Mouse (Mus musculus) liver, postnatal 0 days (tissue): ENCODE results near the gene Trrap.

Experiments
- CTCF ChIP-seq: sonication (generic); IDR thresholded peaks from 2 replicates; pipeline ENCODE4 v1.5.1; 2016; ENCODE audit warnings: antibody characterized with exemption, low read depth
- EP300 ChIP-seq: IDR thresholded peaks from 2 replicates; pipeline ENCODE4 v1.6.1; 2016; ENCODE audit warnings: antibody characterized with exemption, low read depth, mild to moderate bottlenecking

DNA sequence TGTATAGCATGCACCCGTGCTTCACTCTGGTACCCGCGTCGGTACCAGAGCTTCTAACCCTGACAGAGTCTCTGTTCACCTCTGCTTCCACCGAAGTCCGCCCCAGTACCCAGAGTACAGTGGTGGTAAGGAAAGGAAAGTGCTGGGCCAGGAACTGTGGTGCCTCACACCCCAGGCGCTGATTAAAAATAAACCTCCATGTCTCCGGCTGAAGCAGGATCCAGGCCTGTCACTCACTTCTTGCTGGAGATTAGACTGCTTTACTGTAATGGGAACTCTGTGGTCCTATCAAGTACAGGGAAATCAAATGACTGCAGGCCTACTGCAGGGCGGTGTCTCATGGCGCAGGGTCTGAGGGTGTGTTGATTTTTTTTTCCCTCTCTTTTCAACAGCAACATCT is 39.4 kb downstream of the Trrap start:
- no peak for TF ChIP-seq CTCF
- TF ChIP-seq EP300, result no peak
